Mouse (Mus musculus): ENCODE data around the gene Stat3. TPM values are rescaled to one million over a fixed set of nuclear protein-coding genes. Genes with fewer than 3 reads are reported as not detected.

Stat3 gene
- polyA plus RNA-seq, 1 experiment from 2014 or later = 53.4 TPM

GRCm38 (mm10) chr11:100836923-100837702 lies 102.2 kb downstream of the Stat3 start:
- WGBS = 60% methylated on average over 9 of the region's 9 CpGs
- H3K36me3 ChIP-seq = no peaks in the 10 kb centered on the region

More at GRCm38 (mm10) chr11:100836923-100837702, 102.2 kb downstream of the Stat3 start:
- Histone ChIP-seq H3K27ac (no peak overlapping the region), H3K4me1 (peaks cover 14% of the 10 kb centered on the region), H3K9ac (no peak overlapping the region), H3K27me3 (no peaks in the 10 kb centered on the region), H3K4me3 (no peak overlapping the region), H3K9me3 (0 out of 2 replicates have a peak, but pooled peaks cover 3% of the 10 kb centered on the region), H3K4me2 (no peak overlapping the region)
- ATAC-seq (ENCODE audit: borderline replicate concordance, extremely low read depth, low FRiP score, low TSS enrichment) = no peak

Other genes with a start within 250 kb of the Stat3 start
- gene Zfp385c, start 247.1 kb downstream of the Stat3 start, polyA plus RNA-seq (2015; fragmentation: Nextera tagmentation; extraction: Ambion mirVana) = 0.06 and 0.13 TPM in 2 replicates
- gene Dhx58, start 235.3 kb downstream of the Stat3 start, polyA plus RNA-seq (2015; fragmentation: Nextera tagmentation; extraction: Ambion mirVana) = 3.0 and 3.8 TPM in 2 replicates
- gene Kat2a, start 227.1 kb downstream of the Stat3 start, polyA plus RNA-seq (2015; fragmentation: Nextera tagmentation; extraction: Ambion mirVana) = 52.9 and 56.1 TPM in 2 replicates
- gene Hspb9, start 225.7 kb downstream of the Stat3 start, polyA plus RNA-seq (2015; fragmentation: Nextera tagmentation; extraction: Ambion mirVana) = 0.23 and 0.32 TPM in 2 replicates
- 24.4 and 26.0 TPM in 2 replicates for gene Rab5c, start 201.3 kb downstream of the Stat3 start, polyA plus RNA-seq (2015; fragmentation: Nextera tagmentation; extraction: Ambion mirVana)
- gene Kcnh4, start 179.6 kb downstream of the Stat3 start, polyA plus RNA-seq (2015; fragmentation: Nextera tagmentation; extraction: Ambion mirVana) = 0.04 TPM in 1 of 2 replicates, not detected in the other
- not detected in 2 replicates for gene Hcrt, start 176.6 kb downstream of the Stat3 start, polyA plus RNA-seq (2015; fragmentation: Nextera tagmentation; extraction: Ambion mirVana)
- gene Ghdc, start 168.6 kb downstream of the Stat3 start, polyA plus RNA-seq (2015; fragmentation: Nextera tagmentation; extraction: Ambion mirVana) = 6.1 and 6.4 TPM in 2 replicates
- 28.1 TPM in 2 replicates for gene Stat5b, start 88.8 kb downstream of the Stat3 start, polyA plus RNA-seq (2015; fragmentation: Nextera tagmentation; extraction: Ambion mirVana)
- 8.2 and 9.5 TPM in 2 replicates for gene Stat5a, start 80.2 kb downstream of the Stat3 start, polyA plus RNA-seq (2015; fragmentation: Nextera tagmentation; extraction: Ambion mirVana)
- 392 and 425 TPM in 2 replicates for gene Cavin1, start 31.3 kb upstream of the Stat3 start, polyA plus RNA-seq (2015; fragmentation: Nextera tagmentation; extraction: Ambion mirVana)
- 36.7 and 37.8 TPM in 2 replicates for gene Atp6v0a1, start 69.9 kb upstream of the Stat3 start, polyA plus RNA-seq (2015; fragmentation: Nextera tagmentation; extraction: Ambion mirVana)
- 20.4 and 22.5 TPM in 2 replicates for gene Naglu, start 130.5 kb upstream of the Stat3 start, polyA plus RNA-seq (2015; fragmentation: Nextera tagmentation; extraction: Ambion mirVana)
- gene Hsd17b1, start 138.9 kb upstream of the Stat3 start, polyA plus RNA-seq (2015; fragmentation: Nextera tagmentation; extraction: Ambion mirVana) = 0.11 and 0.15 TPM in 2 replicates
- 42.8 and 43.2 TPM in 2 replicates for gene Coasy, start 143.0 kb upstream of the Stat3 start, polyA plus RNA-seq (2015; fragmentation: Nextera tagmentation; extraction: Ambion mirVana)
- 43.4 and 54.1 TPM in 2 replicates for gene Mlx, start 147.7 kb upstream of the Stat3 start, polyA plus RNA-seq (2015; fragmentation: Nextera tagmentation; extraction: Ambion mirVana)
- gene Psmc3ip, start 155.9 kb upstream of the Stat3 start, polyA plus RNA-seq (2015; fragmentation: Nextera tagmentation; extraction: Ambion mirVana) = 35.1 and 37.5 TPM in 2 replicates
- gene Retreg3, start 180.4 kb upstream of the Stat3 start, polyA plus RNA-seq (2015; fragmentation: Nextera tagmentation; extraction: Ambion mirVana) = 21.8 and 22.1 TPM in 2 replicates
- 89.6 and 90.6 TPM in 2 replicates for gene Tubg1, start 180.4 kb upstream of the Stat3 start, polyA plus RNA-seq (2015; fragmentation: Nextera tagmentation; extraction: Ambion mirVana)
- 3.5 and 3.6 TPM in 2 replicates for gene Tubg2, start 216.4 kb upstream of the Stat3 start, polyA plus RNA-seq (2015; fragmentation: Nextera tagmentation; extraction: Ambion mirVana)
- gene Cntnap1, start 231.0 kb upstream of the Stat3 start, polyA plus RNA-seq (2015; fragmentation: Nextera tagmentation; extraction: Ambion mirVana) = 1.1 and 1.4 TPM in 2 replicates
- gene Plekhh3, start 231.8 kb upstream of the Stat3 start, polyA plus RNA-seq (2015; fragmentation: Nextera tagmentation; extraction: Ambion mirVana) = 19.8 and 19.9 TPM in 2 replicates
- 0.24 and 0.55 TPM in 2 replicates for gene Ccr10, start 235.9 kb upstream of the Stat3 start, polyA plus RNA-seq (2015; fragmentation: Nextera tagmentation; extraction: Ambion mirVana)